Mouse (Mus musculus) intestine, postnatal 0 days (tissue): Measurements from ENCODE around the gene Ctsd. TPM values are rescaled to one million over a fixed set of nuclear protein-coding genes. Genes with fewer than 3 reads are reported as not detected.

Experiments used
- ATAC-seq: fragments of 200-750 bp; cut with Nextera tagmentation; 2 replicates; pipeline ENCODE4 v1.8.0; 2017; ENCODE audit warnings: mild to moderate bottlenecking, moderate TSS enrichment, moderate library complexity
- H3K27ac ChIP-seq: fragments of 300-500 bp; sonication (generic); 2 replicates; pipeline ENCODE4 v1.5.1; 2014; ENCODE audit warnings: mild to moderate bottlenecking, low read depth, low read length, moderate library complexity
- H3K27me3 ChIP-seq: fragments of 300-500 bp; sonication (generic); replicated peaks from 2 replicates; pipeline ENCODE4 v1.6.1; 2014; ENCODE audit warnings: low read length, mixed read lengths; ENCODE audit not compliant: control insufficient read depth, insufficient read depth
- H3K36me3 ChIP-seq: fragments of 300-500 bp; sonication (generic); 2 replicates; pipeline ENCODE4 v1.6.1; 2014; ENCODE audit warnings: mild to moderate bottlenecking, moderate library complexity; ENCODE audit not compliant: control insufficient read depth, insufficient read depth
- H3K4me1 ChIP-seq: fragments of 300-500 bp; sonication (generic); replicated peaks from 2 replicates; pipeline ENCODE4 v1.6.1; 2014; ENCODE audit warnings: antibody characterized with exemption, low read length, mixed read lengths; ENCODE audit not compliant: control insufficient read depth, insufficient read depth
- H3K4me2 ChIP-seq: fragments of 300-500 bp; sonication (generic); replicated peaks from 2 replicates; pipeline ENCODE4 v1.6.1; 2014; ENCODE audit warnings: low read depth, mild to moderate bottlenecking, moderate library complexity
- H3K4me3 ChIP-seq: fragments of 300-500 bp; sonication (generic); 2 replicates; pipeline ENCODE4 v1.5.1; 2014; ENCODE audit warnings: low read depth, low read length
- H3K9ac ChIP-seq: fragments of 300-500 bp; sonication (generic); 2 replicates; pipeline ENCODE4 v1.6.1; 2014; ENCODE audit warnings: mild to moderate bottlenecking, low read depth, low read length
- H3K9me3 ChIP-seq: fragments of 300-500 bp; sonication (generic); 2 replicates; pipeline ENCODE4 v1.6.1; 2016; ENCODE audit warnings: mixed run types; ENCODE audit not compliant: control insufficient read depth
- CTCF ChIP-seq: sonication (generic); IDR thresholded peaks from 2 replicates; pipeline ENCODE4 v1.5.1; 2016; ENCODE audit warnings: low read depth, mild to moderate bottlenecking, control low read depth, antibody characterized with exemption, moderate library complexity
- WGBS: fragments of 180-500 bp; shearing (Covaris S2); extraction: QIAGEN DNeasy Blood & Tissue Kit; methylation state at CpG from one replicate; pipeline ENCODE4 v1.1.7; 2014; 5-methylcytosine and 5-hydroxymethylcytosine counted together
- polyA plus RNA-seq: library from polyadenylated mRNA; unstranded; fragments of >200 nt; fragmentation: Nextera tagmentation; extraction: Ambion mirVana; gene quantifications from 2 replicates; pipeline ENCODE4 v1.2.1, GENCODE M21; 2015

The Ctsd gene
- polyA plus RNA-seq, 1 experiment from 2014 or later, result 496 TPM

GRCm38 (mm10) chr7:142403591-142403990 lies 15.8 kb upstream of the Ctsd start:
- no peak for ATAC-seq
- H3K36me3 ChIP-seq, result no peaks in the 10 kb centered on the region
- H3K9ac ChIP-seq, result no peak overlapping the region
- no peak for TF ChIP-seq CTCF
- no peaks in the 10 kb centered on the region for H3K9me3 ChIP-seq
- no peak overlapping the region for H3K4me2 ChIP-seq
- 60% methylated on average over 4 of the region's 4 CpGs for WGBS
- no peaks in the 10 kb centered on the region for H3K27me3 ChIP-seq
- no peak overlapping the region for H3K27ac ChIP-seq
- no peak overlapping the region for H3K4me3 ChIP-seq
- H3K4me1 ChIP-seq, result no peaks in the 10 kb centered on the region

- H3K27me3 ChIP-seq, result no peaks in the 10 kb centered on the region
- no peaks in the 10 kb centered on the region for H3K4me1 ChIP-seq
- no peak overlapping the region for H3K4me3 ChIP-seq
- no peak for ATAC-seq
- 56% methylated on average over 7 of the region's 7 CpGs for WGBS
- no peaks in the 10 kb centered on the region for H3K36me3 ChIP-seq
- H3K9me3 ChIP-seq, result no peaks in the 10 kb centered on the region
- no peak for TF ChIP-seq CTCF
- H3K9ac ChIP-seq, result no peak overlapping the region
- H3K27ac ChIP-seq, result no peak overlapping the region
- H3K4me2 ChIP-seq, result no peak overlapping the region
These were observed 12.9 kb upstream of the Ctsd start for GRCm38 (mm10) chr7:142400750-142401142.

- Histone ChIP-seq H3K36me3 (no peaks in the 10 kb centered on the region), H3K9me3 (no peaks in the 10 kb centered on the region), H3K9ac (no peak overlapping the region), H3K4me3 (no peak overlapping the region), H3K4me2 (no peak overlapping the region), H3K27me3 (no peaks in the 10 kb centered on the region), H3K27ac (no peak overlapping the region), H3K4me1 (no peaks in the 10 kb centered on the region)
- TF ChIP-seq CTCF, result no peak
- 66% methylated on average over 7 of the region's 7 CpGs for WGBS
- ATAC-seq, result no peak
These were observed 12.4 kb upstream of the Ctsd start for GRCm38 (mm10) chr7:142400112-142400749.

- no peak for ATAC-seq
- WGBS, result 73% methylated on average over 1 of the region's 1 CpGs
- H3K27me3 ChIP-seq, result no peaks in the 10 kb centered on the region
- no peaks in the 10 kb centered on the region for H3K9me3 ChIP-seq
- no peak overlapping the region for H3K4me2 ChIP-seq
- no peaks in the 10 kb centered on the region for H3K4me1 ChIP-seq
- no peak overlapping the region for H3K4me3 ChIP-seq
- no peak overlapping the region for H3K9ac ChIP-seq
- H3K36me3 ChIP-seq, result no peaks in the 10 kb centered on the region
- no peak overlapping the region for H3K27ac ChIP-seq
- TF ChIP-seq CTCF, result no peak
These were observed 11.4 kb upstream of the Ctsd start for GRCm38 (mm10) chr7:142399250-142399649.

- Histone ChIP-seq H3K4me2 (no peak overlapping the region), H3K9me3 (no peaks in the 10 kb centered on the region), H3K36me3 (no peaks in the 10 kb centered on the region), H3K4me3 (no peak overlapping the region), H3K9ac (no peak overlapping the region), H3K27ac (no peak overlapping the region), H3K27me3 (no peaks in the 10 kb centered on the region), H3K4me1 (no peaks in the 10 kb centered on the region)
- WGBS, result 47% methylated on average over 2 of the region's 2 CpGs
- ATAC-seq, result no peak
- no peak for TF ChIP-seq CTCF
These were observed 10.2 kb upstream of the Ctsd start for GRCm38 (mm10) chr7:142398052-142398451.

GRCm38 (mm10) chr7:142396611-142397010 lies 8.8 kb upstream of the Ctsd start:
- H3K4me2 ChIP-seq, result no peak overlapping the region

GRCm38 (mm10) chr7:142395472-142395871 lies 7.6 kb upstream of the Ctsd start:
- no peak overlapping the region for H3K27ac ChIP-seq
- no peak overlapping the region for H3K4me3 ChIP-seq
- no peaks in the 10 kb centered on the region for H3K27me3 ChIP-seq
- WGBS, result 82% methylated on average over 4 of the region's 4 CpGs
- ATAC-seq, result no peak
- H3K36me3 ChIP-seq, result no peaks in the 10 kb centered on the region
- no peaks in the 10 kb centered on the region for H3K4me1 ChIP-seq
- TF ChIP-seq CTCF, result no peak
- no peaks in the 10 kb centered on the region for H3K9me3 ChIP-seq
- no peak overlapping the region for H3K4me2 ChIP-seq
- no peak overlapping the region for H3K9ac ChIP-seq

More at GRCm38 (mm10) chr7:142396611-142397010, 8.8 kb upstream of the Ctsd start:
- no peak for ATAC-seq
- H3K4me1 ChIP-seq, result no peaks in the 10 kb centered on the region
- no peak overlapping the region for H3K4me3 ChIP-seq
- 100% methylated on average over 1 of the region's 1 CpGs for WGBS
- no peak overlapping the region for H3K9ac ChIP-seq
- H3K27me3 ChIP-seq, result no peaks in the 10 kb centered on the region
- TF ChIP-seq CTCF, result no peak
- H3K36me3 ChIP-seq, result no peaks in the 10 kb centered on the region
- H3K9me3 ChIP-seq, result no peaks in the 10 kb centered on the region
- no peak overlapping the region for H3K27ac ChIP-seq
